Mouse (Mus musculus) neural tube, embryonic 13.5 days (tissue): ENCODE results near the gene Olfr1137. TPM values are rescaled to one million over a fixed set of nuclear protein-coding genes. Genes with fewer than 3 reads are reported as not detected.

Experiments used
- ATAC-seq: fragments of 200-750 bp; cut with Nextera tagmentation; 2 replicates; pipeline ENCODE4 v1.8.0; 2017; ENCODE audit warnings: low read depth, mild to moderate bottlenecking, moderate TSS enrichment, moderate library complexity
- H3K27ac ChIP-seq: fragments of 300-500 bp; sonication (generic); replicated peaks from 2 replicates; pipeline ENCODE4 v1.5.1; 2015; ENCODE audit warnings: moderate library complexity, mild to moderate bottlenecking, inconsistent platforms
- H3K27me3 ChIP-seq: fragments of 300-500 bp; sonication (generic); 2 replicates; pipeline ENCODE4 v1.6.1; 2015; ENCODE audit warnings: mild to moderate bottlenecking, inconsistent platforms
- H3K36me3 ChIP-seq: fragments of 300-500 bp; sonication (generic); 2 replicates; pipeline ENCODE4 v1.6.1; 2015; ENCODE audit warnings: mild to moderate bottlenecking, inconsistent platforms
- H3K4me1 ChIP-seq: fragments of 300-500 bp; sonication (generic); replicated peaks from 2 replicates; pipeline ENCODE4 v1.6.1; 2015; ENCODE audit warnings: inconsistent platforms
- H3K4me2 ChIP-seq: fragments of 300-500 bp; sonication (generic); 2 replicates; pipeline ENCODE4 v1.6.1; 2015; ENCODE audit warnings: inconsistent platforms, mild to moderate bottlenecking, moderate library complexity
- H3K4me3 ChIP-seq: fragments of 300-500 bp; sonication (generic); 2 replicates; pipeline ENCODE4 v1.5.1; 2015; ENCODE audit warnings: mild to moderate bottlenecking, inconsistent platforms
- H3K9ac ChIP-seq: fragments of 300-500 bp; sonication (generic); 2 replicates; pipeline ENCODE4 v1.6.1; 2015; ENCODE audit warnings: moderate library complexity, mild to moderate bottlenecking, inconsistent platforms
- H3K9me3 ChIP-seq: fragments of 300-500 bp; sonication (generic); 2 replicates; pipeline ENCODE4 v1.6.1; 2016; ENCODE audit warnings: inconsistent platforms
- WGBS: fragments of 180-500 bp; shearing (Covaris S2); methylation state at CpG from one replicate; pipeline ENCODE4 v1.1.7; 2015; 5-methylcytosine and 5-hydroxymethylcytosine counted together
- polyA plus RNA-seq: library from polyadenylated mRNA; unstranded; fragments of >200 nt; fragmentation: Nextera tagmentation; extraction: Ambion mirVana; gene quantifications from 2 replicates; pipeline ENCODE4 v1.2.1, GENCODE M21; 2015

The Olfr1137 gene
- not detected in 2 replicates for polyA plus RNA-seq

GRCm38 (mm10) chr2:87713079-87713478 lies at the start of gene Olfr1137:
Gene Olfr1137 (minus strand): TSS chr2:87713179.
- no peak for ATAC-seq
- Histone ChIP-seq H3K4me3 (no peak within 1 kb of the TSS), H3K4me2 (no peak within 1 kb of the TSS), H3K27ac (no peak within 1 kb of the TSS), H3K36me3 (no peaks in the 10 kb centered on the region), H3K4me1 (no peaks in the 10 kb centered on the region), H3K27me3 (no peaks in the 10 kb centered on the region), H3K9me3 (no peaks in the 10 kb centered on the region), H3K9ac (no peak within 1 kb of the TSS)

- H3K36me3 ChIP-seq, result no peaks in the 10 kb centered on the region
- no peak within 1 kb of the TSS for H3K27ac ChIP-seq
- no peak within 1 kb of the TSS for H3K9ac ChIP-seq
- 83% methylated on average over 1 of the region's 1 CpGs for WGBS
- H3K4me3 ChIP-seq, result no peak within 1 kb of the TSS
- no peaks in the 10 kb centered on the region for H3K4me1 ChIP-seq
- no peak within 1 kb of the TSS for H3K4me2 ChIP-seq
- H3K27me3 ChIP-seq, result no peaks in the 10 kb centered on the region
- H3K9me3 ChIP-seq, result no peaks in the 10 kb centered on the region
- ATAC-seq, result no peak
These were observed 40.9 kb upstream of the Olfr1137 start, which contains the start of gene Olfr1141 for GRCm38 (mm10) chr2:87753891-87754290. Gene Olfr1141 (minus strand): TSS chr2:87753991.

GRCm38 (mm10) chr2:87743452-87743851 lies 30.5 kb upstream of the Olfr1137 start, which contains the start of gene Olfr1140:
Gene Olfr1140 (plus strand): TSS chr2:87743752.
- Histone ChIP-seq H3K4me3 (no peak within 1 kb of the TSS), H3K9ac (no peak within 1 kb of the TSS), H3K4me2 (no peak within 1 kb of the TSS), H3K36me3 (no peaks in the 10 kb centered on the region), H3K9me3 (no peaks in the 10 kb centered on the region), H3K4me1 (no peaks in the 10 kb centered on the region), H3K27me3 (no peaks in the 10 kb centered on the region), H3K27ac (no peak within 1 kb of the TSS)
- no peak for ATAC-seq
- WGBS, result 70% methylated on average over 3 of the region's 3 CpGs

- Histone ChIP-seq H3K27ac (no peak within 1 kb of the TSS), H3K4me2 (no peak within 1 kb of the TSS), H3K27me3 (no peaks in the 10 kb centered on the region), H3K9ac (no peak within 1 kb of the TSS), H3K4me1 (no peaks in the 10 kb centered on the region), H3K36me3 (no peaks in the 10 kb centered on the region), H3K9me3 (no peaks in the 10 kb centered on the region), H3K4me3 (no peak within 1 kb of the TSS)
- 89% methylated on average over 1 of the region's 1 CpGs for WGBS
- ATAC-seq, result no peak
These were observed 26.9 kb upstream of the Olfr1137 start, which contains the start of gene Olfr1138 for GRCm38 (mm10) chr2:87739878-87740277. Gene Olfr1138 (minus strand): TSS chr2:87739978.

GRCm38 (mm10) chr2:87693847-87694246 lies 19.1 kb downstream of the Olfr1137 start, which contains the start of gene Olfr1136:
Gene Olfr1136 (minus strand): TSS chr2:87693947.
- Histone ChIP-seq H3K4me2 (no peak within 1 kb of the TSS), H3K4me1 (no peaks in the 10 kb centered on the region), H3K27ac (no peak within 1 kb of the TSS), H3K9ac (no peak within 1 kb of the TSS), H3K27me3 (no peaks in the 10 kb centered on the region), H3K9me3 (no peaks in the 10 kb centered on the region), H3K36me3 (no peaks in the 10 kb centered on the region), H3K4me3 (no peak within 1 kb of the TSS)
- ATAC-seq, result no peak

GRCm38 (mm10) chr2:87673564-87673963 lies 39.4 kb downstream of the Olfr1137 start, which contains the start of gene Olfr1135:
Gene Olfr1135 (minus strand): TSS chr2:87673664.
- Histone ChIP-seq H3K27me3 (no peaks in the 10 kb centered on the region), H3K9me3 (no peaks in the 10 kb centered on the region), H3K4me1 (no peaks in the 10 kb centered on the region), H3K36me3 (no peaks in the 10 kb centered on the region), H3K4me2 (no peak within 1 kb of the TSS), H3K4me3 (no peak within 1 kb of the TSS), H3K9ac (no peak within 1 kb of the TSS), H3K27ac (no peak within 1 kb of the TSS)
- 18% methylated on average over 1 of the region's 1 CpGs for WGBS
- ATAC-seq, result no peak

Other genes with a start within 250 kb of the Olfr1137 start
- not detected in 2 replicates for gene Pramel7, start 216.1 kb downstream of the Olfr1137 start, polyA plus RNA-seq
- not detected in 2 replicates for gene Pramel6, start 206.6 kb downstream of the Olfr1137 start, polyA plus RNA-seq
- gene Olfr153, start 181.4 kb downstream of the Olfr1137 start, polyA plus RNA-seq, result not detected in 2 replicates
- not detected in 2 replicates for gene Olfr1128, start 167.6 kb downstream of the Olfr1137 start, polyA plus RNA-seq
- gene Olfr1129, start 139.3 kb downstream of the Olfr1137 start, polyA plus RNA-seq, result not detected in 2 replicates
- gene Olfr1130, start 107.0 kb downstream of the Olfr1137 start, polyA plus RNA-seq, result not detected in 2 replicates
- gene Olfr1131, start 86.1 kb downstream of the Olfr1137 start, polyA plus RNA-seq, result not detected in 2 replicates
- gene Olfr1132, start 75.6 kb downstream of the Olfr1137 start, polyA plus RNA-seq, result not detected in 2 replicates
- gene Olfr1133, start 65.8 kb downstream of the Olfr1137 start, polyA plus RNA-seq, result not detected in 2 replicates
- not detected in 2 replicates for gene Olfr1134, start 54.7 kb downstream of the Olfr1137 start, polyA plus RNA-seq
- gene Olfr1135, start 39.5 kb downstream of the Olfr1137 start, polyA plus RNA-seq, result not detected in 2 replicates
- gene Olfr1136, start 19.2 kb downstream of the Olfr1137 start, polyA plus RNA-seq, result not detected in 2 replicates
- gene Olfr1138, start 26.8 kb upstream of the Olfr1137 start, polyA plus RNA-seq, result not detected in 2 replicates
- gene Olfr1140, start 30.6 kb upstream of the Olfr1137 start, polyA plus RNA-seq, result not detected in 2 replicates
- not detected in 2 replicates for gene Olfr1141, start 40.8 kb upstream of the Olfr1137 start, polyA plus RNA-seq
- gene Olfr152, start 66.3 kb upstream of the Olfr1137 start, polyA plus RNA-seq, result not detected in 2 replicates
- gene Olfr1143, start 87.4 kb upstream of the Olfr1137 start, polyA plus RNA-seq, result not detected in 2 replicates
- not detected in 2 replicates for gene Olfr1145, start 96.6 kb upstream of the Olfr1137 start, polyA plus RNA-seq
- not detected in 2 replicates for gene Olfr1148, start 117.4 kb upstream of the Olfr1137 start, polyA plus RNA-seq
- not detected in 2 replicates for gene Olfr1150-ps1, start 130.8 kb upstream of the Olfr1137 start, polyA plus RNA-seq
- not detected in 2 replicates for gene Olfr1151, start 142.7 kb upstream of the Olfr1137 start, polyA plus RNA-seq
- not detected in 2 replicates for gene Olfr1152, start 153.3 kb upstream of the Olfr1137 start, polyA plus RNA-seq
- not detected in 2 replicates for gene Olfr1153, start 181.8 kb upstream of the Olfr1137 start, polyA plus RNA-seq
- gene Olfr1154, start 192.0 kb upstream of the Olfr1137 start, polyA plus RNA-seq, result not detected in 2 replicates
- gene Olfr1155, start 232.0 kb upstream of the Olfr1137 start, polyA plus RNA-seq, result not detected in 2 replicates
- gene Olfr1156, start 239.9 kb upstream of the Olfr1137 start, polyA plus RNA-seq, result not detected in 2 replicates